Mouse (Mus musculus) regulatory T cell (primary cell): Measurements from ENCODE around the gene Etnppl.

ENCODE experiments used
- in situ Hi-C: fragments of 300-600 bp; cut with MboI, MseI; formaldehyde crosslinking; loops from one replicate; pipeline ENCODE4 v1.15.1; 2025; ENCODE audit warnings: high pct_unique_total_duplicates

Gene Etnppl

GRCm38 (mm10) chr3:130671291-130671690 lies 54.0 kb downstream of the Etnppl start:
- in situ Hi-C loops = loop anchor here (10.0 kb wide), 1 partner anchor 576 kb away; no protein-coding TSS in a partner anchor

- in situ Hi-C loops = loop anchor here (10.0 to 25.0 kb wide), 2 partner anchors 583 to 816 kb away; no protein-coding TSS in a partner anchor
These were observed 60.6 kb downstream of the Etnppl start for GRCm38 (mm10) chr3:130677671-130678460.

- in situ Hi-C loops = loop anchor here (25.0 kb wide), 1 partner anchor 819 kb away; no protein-coding TSS in a partner anchor
These were observed 64.0 kb downstream of the Etnppl start for GRCm38 (mm10) chr3:130681226-130681625.

- in situ Hi-C loops = loop anchor here (25.0 kb wide), 1 partner anchor 820 kb away; no protein-coding TSS in a partner anchor
These were observed 64.9 kb downstream of the Etnppl start for GRCm38 (mm10) chr3:130682183-130682582.

GRCm38 (mm10) chr3:130683836-130684235 lies 66.6 kb downstream of the Etnppl start:
- in situ Hi-C loops = loop anchor here (25.0 kb wide), 1 partner anchor 822 kb away; no protein-coding TSS in a partner anchor

GRCm38 (mm10) chr3:130684276-130685013 lies 67.2 kb downstream of the Etnppl start:
- in situ Hi-C loops = loop anchor here (25.0 kb wide), 1 partner anchor 822 kb away; no protein-coding TSS in a partner anchor

GRCm38 (mm10) chr3:130685014-130685366 lies 67.7 kb downstream of the Etnppl start:
- in situ Hi-C loops = loop anchor here (25.0 kb wide), 1 partner anchor 823 kb away; no protein-coding TSS in a partner anchor

GRCm38 (mm10) chr3:130687051-130687450 lies 69.8 kb downstream of the Etnppl start:
- in situ Hi-C loops = loop anchor here (25.0 kb wide), 1 partner anchor 825 kb away; no protein-coding TSS in a partner anchor
